Mouse (Mus musculus): ENCODE measurements at regions not wholly inside any gene's neighbourhood (a gene's known extent, or its start where the extent isn't known, plus 50 kb on each side); places are given as distances from the start of the nearest gene placed in this dataset.
A peak's percentile ranks its signal among the peaks of the same experiment; 100 is the strongest.

GRCm38 (mm10) chrX:4899187-4899586 lies 52.7 kb upstream of the Btbd35f27 start:
- DNase-seq (ENCODE audit: low read depth), result peak; percentile 36
